ENCODE assay signal across 18 mouse cellular contexts in genomic region chr1:40221864-40222263, GRCm38 (mm10). TPM values are rescaled to one million over a fixed set of nuclear protein-coding genes. Genes with fewer than 3 reads are reported as not detected.
DNase-seq lines count a peak whose midpoint lies in the region; ATAC-seq lines count a peak whose summit lies in the region.
"Had no signal": no experiment of that assay in that cellular context is flagged by ENCODE, and none has a peak within 500 bp of the region (broad histone marks: within the 10 kb centered on the region; RNA-seq: fewer than 3 reads in every experiment).

No protein-coding gene starts in this region.

- H3K4me1 ChIP-seq in heart, embryonic 12.5 days (replicated peaks), result peaks cover 38% of the 10 kb centered on the region
- peaks cover 9% of the 10 kb centered on the region for H3K4me1 ChIP-seq in liver, embryonic 16.5 days (ENCODE audit: control insufficient read depth, low read depth, low read length)
- peaks cover 16% of the 10 kb centered on the region for H3K4me1 ChIP-seq in stomach, embryonic 16.5 days (ENCODE audit: control insufficient read depth, insufficient read depth, low read length)
- H3K4me1 ChIP-seq: forebrain, embryonic 10.5 days had no signal

- H3K4me2 ChIP-seq in heart, embryonic 12.5 days, result peak overlapping the region; percentile 36; the same call in 1 of the 2 replicates
- no peak overlapping the region for H3K4me2 ChIP-seq in liver, embryonic 16.5 days (ENCODE audit: low read depth, low read length)
- H3K4me2 ChIP-seq in stomach, embryonic 16.5 days (ENCODE audit: low read depth, low read length), result no peak overlapping the region
- H3K4me2 ChIP-seq: embryonic facial prominence, embryonic 13.5 days; liver, embryonic 11.5 days; midbrain, embryonic 11.5 days had no signal

- no peak overlapping the region for H3K9ac ChIP-seq in heart, embryonic 12.5 days
- no peak overlapping the region for H3K9ac ChIP-seq in liver, embryonic 16.5 days (ENCODE audit: low read depth, low read length)
- no peak overlapping the region for H3K9ac ChIP-seq in stomach, embryonic 16.5 days (ENCODE audit: low read length)
- H3K9ac ChIP-seq: embryonic facial prominence, embryonic 13.5 days had no signal

- 34% methylated on average over 4 of the region's 4 CpGs for WGBS in heart, embryonic 12.5 days
- WGBS in liver, embryonic 16.5 days (ENCODE audit: insufficient replicate concordance), result 34% methylated on average over 4 of the region's 4 CpGs
- WGBS in stomach, embryonic 16.5 days, result 11% methylated on average over 4 of the region's 4 CpGs

- no peak for DNase-seq in heart, postnatal 4 days
- no peak for DNase-seq in liver
- DNase-seq in adipocyte (ENCODE audit: low spot score), result peak; percentile 75
- no peak for DNase-seq in gastrocnemius, adult 8-10 months (ENCODE audit: low spot score in 2 of 2)
- DNase-seq: cerebellum, adult 9-10 months; gastrocnemius, postnatal 10 days; kidney, adult 11 months; layer of hippocampus, postnatal 36 days; thymus, postnatal 36 days had no signal

- H3K27me3 ChIP-seq in heart, embryonic 12.5 days (replicated peaks), result no peaks in the 10 kb centered on the region
- H3K27me3 ChIP-seq in liver, embryonic 16.5 days (ENCODE audit: control insufficient read depth, insufficient read depth, low read depth, low read length), result no peaks in the 10 kb centered on the region
- H3K27me3 ChIP-seq in stomach, embryonic 16.5 days (ENCODE audit: control insufficient read depth, insufficient read depth, low read length), result no peaks in the 10 kb centered on the region
- H3K27me3 ChIP-seq: embryonic facial prominence, embryonic 13.5 days had no signal

- H3K9me3 ChIP-seq in heart, embryonic 12.5 days (replicated peaks), result no peaks in the 10 kb centered on the region
- no peaks in the 10 kb centered on the region for H3K9me3 ChIP-seq in liver, embryonic 16.5 days (replicated peaks; ENCODE audit: control insufficient read depth, low read length)
- H3K9me3 ChIP-seq in stomach, embryonic 16.5 days (replicated peaks; ENCODE audit: control insufficient read depth, low read length), result no peaks in the 10 kb centered on the region
- H3K9me3 ChIP-seq: embryonic facial prominence, embryonic 13.5 days; forebrain, embryonic 10.5 days had no signal

- no peak overlapping the region for H3K4me3 ChIP-seq in heart, embryonic 12.5 days
- no peak overlapping the region for H3K4me3 ChIP-seq in liver, embryonic 16.5 days (ENCODE audit: low read depth, low read length)
- no peak overlapping the region for H3K4me3 ChIP-seq in stomach, embryonic 16.5 days (replicated peaks; ENCODE audit: low read length)
- H3K4me3 ChIP-seq: embryonic facial prominence, embryonic 13.5 days; forebrain, embryonic 10.5 days had no signal

- H3K27ac ChIP-seq in heart, embryonic 12.5 days (ENCODE audit: poor library complexity, severe bottlenecking), result peak overlapping the region; percentile 71; the same call in 1 of the 2 replicates
- no peak overlapping the region for H3K27ac ChIP-seq in liver, embryonic 16.5 days (ENCODE audit: low read length)
- H3K27ac ChIP-seq in stomach, embryonic 16.5 days (ENCODE audit: low read length), result no peak overlapping the region; the same call in 1 of the 2 replicates
- H3K27ac ChIP-seq: embryonic facial prominence, embryonic 13.5 days; forebrain, embryonic 10.5 days; hindbrain, postnatal 0 days; macrophage had no signal

- H3K36me3 ChIP-seq in heart, embryonic 12.5 days, result no peaks in the 10 kb centered on the region
- H3K36me3 ChIP-seq in liver, embryonic 16.5 days (ENCODE audit: control insufficient read depth, insufficient read depth), result no peaks in the 10 kb centered on the region
- H3K36me3 ChIP-seq in stomach, embryonic 16.5 days (ENCODE audit: control insufficient read depth, insufficient read depth, low read length), result no peaks in the 10 kb centered on the region
- H3K36me3 ChIP-seq: embryonic facial prominence, embryonic 13.5 days; forebrain, embryonic 10.5 days had no signal

- no peak for ATAC-seq in heart, embryonic 12.5 days (ENCODE audit: insufficient number of reproducible peaks, low FRiP score)
- ATAC-seq in liver, embryonic 16.5 days (ENCODE audit: low read depth), result peak; percentile 49; the same call in 1 of the 2 replicates
- peak; percentile 12; the same call in 1 of the 2 replicates for ATAC-seq in stomach, embryonic 16.5 days (ENCODE audit: insufficient read depth, low FRiP score)
- ATAC-seq: hindbrain, postnatal 0 days had no signal

RNA-seq across cellular contexts. Expression of gene Il1r1, which starts 3.0 kb away (rescaled TPM):
- polyA plus RNA-seq in heart, embryonic 12.5 days (2016; fragmentation: Nextera tagmentation; extraction: Ambion mirVana), result 7.9 and 8.7 TPM in 2 replicates
- total RNA-seq in heart, postnatal 4 days (2021), result 1 to 10 TPM; 9.8 TPM
- polyA plus RNA-seq in liver, embryonic 16.5 days (2015; fragmentation: Nextera tagmentation; extraction: Ambion mirVana), result 7.2 and 8.4 TPM in 2 replicates
- polyA plus RNA-seq in stomach, embryonic 16.5 days (2015; fragmentation: Nextera tagmentation; extraction: Ambion mirVana), result 11.4 and 12.3 TPM in 2 replicates
- total RNA-seq in gastrocnemius, adult 8-10 months (2022), result 1 to 10 TPM; 1.3 to 3.0 (median 2.0) TPM
